Mouse (Mus musculus) left cerebral cortex, postnatal 4 days (tissue): ENCODE measurements at regions not wholly inside any gene's neighbourhood (a gene's known extent, or its start where the extent isn't known, plus 50 kb on each side); places are given as distances from the start of the nearest gene placed in this dataset.

Experiments used
- DNase-seq: peaks from one replicate; pipeline ENCODE4 v3.0.0-alpha.2; 2022
- intact Hi-C: fragments of 180-260 bp; cut with DNase I; formaldehyde crosslinking; loops from one replicate; pipeline ENCODE4 v1.15.1; 2025

GRCm38 (mm10) chr12:92293341-92293720 is 444.4 kb upstream of the Sel1l start:
- no peak for DNase-seq
- intact Hi-C loops = no loop called here

- intact Hi-C loops = no loop called here
- DNase-seq = no peak
Measured at GRCm38 (mm10) chr12:92292460-92293340, 443.7 kb upstream of the Sel1l start.

GRCm38 (mm10) chr12:92291490-92291889 is 442.5 kb upstream of the Sel1l start:
- DNase-seq = no peak
- intact Hi-C loops = no loop called here

GRCm38 (mm10) chr12:92285511-92285910 is 436.6 kb upstream of the Sel1l start:
- no peak for DNase-seq
- intact Hi-C loops = no loop called here

GRCm38 (mm10) chr12:92280470-92280869 is 431.5 kb upstream of the Sel1l start:
- DNase-seq = no peak
- intact Hi-C loops = no loop called here

- no peak for DNase-seq
- intact Hi-C loops = no loop called here
Measured at GRCm38 (mm10) chr12:92251962-92252361, 403.0 kb upstream of the Sel1l start.

GRCm38 (mm10) chr12:92246790-92247451 is 398.0 kb upstream of the Sel1l start:
- no peak for DNase-seq
- intact Hi-C loops = no loop called here

- intact Hi-C loops = no loop called here
- DNase-seq = no peak
Measured at GRCm38 (mm10) chr12:92239956-92240699, 391.2 kb upstream of the Sel1l start.

- intact Hi-C loops = no loop called here
- DNase-seq = no peak
Measured at GRCm38 (mm10) chr12:92233650-92234408, 384.9 kb upstream of the Sel1l start.

- no peak for DNase-seq
- intact Hi-C loops = no loop called here
Measured at GRCm38 (mm10) chr12:92228585-92228984, 379.6 kb upstream of the Sel1l start.

GRCm38 (mm10) chr12:92203351-92203750 is 354.4 kb upstream of the Sel1l start:
- intact Hi-C loops = no loop called here
- DNase-seq = no peak

- DNase-seq = no peak
- intact Hi-C loops = no loop called here
Measured at GRCm38 (mm10) chr12:92200602-92201001, 351.6 kb upstream of the Sel1l start.

GRCm38 (mm10) chr12:92198738-92199477 is 350.0 kb upstream of the Sel1l start:
- no peak for DNase-seq
- intact Hi-C loops = no loop called here

- DNase-seq = no peak
- intact Hi-C loops = no loop called here
Measured at GRCm38 (mm10) chr12:92193934-92194685, 345.2 kb upstream of the Sel1l start.

- intact Hi-C loops = no loop called here
- no peak for DNase-seq
Measured at GRCm38 (mm10) chr12:92193199-92193933, 344.4 kb upstream of the Sel1l start.

GRCm38 (mm10) chr12:92189022-92189421 is 340.1 kb upstream of the Sel1l start:
- intact Hi-C loops = no loop called here
- DNase-seq = no peak

GRCm38 (mm10) chr12:92187133-92187482 is 338.2 kb upstream of the Sel1l start:
- DNase-seq = no peak
- intact Hi-C loops = no loop called here

GRCm38 (mm10) chr12:92186448-92187132 is 337.6 kb upstream of the Sel1l start:
- DNase-seq = no peak
- intact Hi-C loops = no loop called here
